Mouse (Mus musculus) kidney, postnatal 4 days (tissue): Measurements from ENCODE around the gene Zswim2.
A peak's percentile ranks its signal among the peaks of the same experiment; 100 is the strongest.
"Not testable (repeated sequence)": the region's sequence is repeated elsewhere in the genome, so short reads cannot be mapped to it uniquely, and the experiment has no call there.

Experiments used
- DNase-seq, 2 experiments: peaks; one replicate each; pipeline ENCODE4 v3.0.0; 2021; ENCODE audit warnings: mixed read lengths in 2 of 2

Zswim2 gene

DNA sequence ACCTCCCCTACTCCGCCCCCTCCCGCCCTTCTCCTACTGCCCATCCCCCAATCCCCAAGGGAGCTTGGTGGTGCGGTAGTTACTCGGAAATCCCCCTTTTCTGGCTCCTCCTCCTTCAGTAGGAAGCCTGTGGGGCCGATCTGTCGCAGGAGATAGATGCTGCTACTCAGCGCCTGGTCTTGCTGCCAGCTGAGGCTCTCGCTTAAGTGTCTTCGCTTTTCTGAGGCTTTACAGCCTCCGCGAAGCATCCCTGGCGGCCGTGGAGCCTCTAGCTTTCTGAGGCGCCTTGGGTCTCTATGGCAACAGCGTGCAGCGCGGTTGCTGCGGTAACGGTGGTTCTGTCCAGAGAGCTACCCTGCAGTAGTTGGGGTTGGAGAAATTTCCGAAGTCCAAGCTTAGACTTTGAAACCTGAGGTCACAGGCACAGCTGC lies at the start of gene Zswim2:
Gene Zswim2 (minus strand): TSS at position 298 of the 431 bp plus-strand sequence.
- DNase-seq = peak; percentile 52 to 69

DNA sequence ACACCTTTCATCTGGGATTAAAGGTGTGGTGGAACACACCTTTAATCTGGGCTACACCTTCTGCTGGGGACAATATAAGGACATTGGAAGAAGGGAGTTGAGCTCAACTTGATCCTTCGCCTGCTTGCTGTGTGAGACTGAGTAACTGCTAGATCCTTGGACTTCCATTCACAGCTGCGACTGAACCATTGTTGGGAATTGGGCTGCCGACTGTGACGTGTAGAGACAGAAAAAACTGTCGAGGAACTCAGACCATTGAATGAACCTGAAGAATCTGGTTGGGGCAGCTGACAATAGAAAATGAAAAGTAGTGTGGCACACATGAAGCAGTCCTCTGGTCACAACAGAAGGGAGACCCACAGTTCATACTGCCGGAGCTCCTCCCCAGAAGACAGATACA lies 49.2 kb upstream of the Zswim2 start, which contains the start of gene Gm13691:
Gene Gm13691 (plus strand): TSS at position 301 of the 400 bp plus-strand sequence.
- DNase-seq = not testable (repeated sequence)

DNA sequence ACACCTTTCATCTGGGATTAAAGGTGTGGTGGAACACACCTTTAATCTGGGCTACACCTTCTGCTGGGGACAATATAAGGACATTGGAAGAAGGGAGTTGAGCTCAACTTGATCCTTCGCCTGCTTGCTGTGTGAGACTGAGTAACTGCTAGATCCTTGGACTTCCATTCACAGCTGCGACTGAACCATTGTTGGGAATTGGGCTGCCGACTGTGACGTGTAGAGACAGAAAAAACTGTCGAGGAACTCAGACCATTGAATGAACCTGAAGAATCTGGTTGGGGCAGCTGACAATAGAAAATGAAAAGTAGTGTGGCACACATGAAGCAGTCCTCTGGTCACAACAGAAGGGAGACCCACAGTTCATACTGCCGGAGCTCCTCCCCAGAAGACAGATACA lies 43.4 kb upstream of the Zswim2 start, which contains the start of gene Gm13697:
Gene Gm13697 (plus strand): TSS at position 301 of the 400 bp plus-strand sequence.
- not testable (repeated sequence) for DNase-seq

DNA sequence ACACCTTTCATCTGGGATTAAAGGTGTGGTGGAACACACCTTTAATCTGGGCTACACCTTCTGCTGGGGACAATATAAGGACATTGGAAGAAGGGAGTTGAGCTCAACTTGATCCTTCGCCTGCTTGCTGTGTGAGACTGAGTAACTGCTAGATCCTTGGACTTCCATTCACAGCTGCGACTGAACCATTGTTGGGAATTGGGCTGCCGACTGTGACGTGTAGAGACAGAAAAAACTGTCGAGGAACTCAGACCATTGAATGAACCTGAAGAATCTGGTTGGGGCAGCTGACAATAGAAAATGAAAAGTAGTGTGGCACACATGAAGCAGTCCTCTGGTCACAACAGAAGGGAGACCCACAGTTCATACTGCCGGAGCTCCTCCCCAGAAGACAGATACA lies 37.6 kb upstream of the Zswim2 start, which contains the start of gene Gm13694:
Gene Gm13694 (plus strand): TSS at position 301 of the 400 bp plus-strand sequence.
- not testable (repeated sequence) for DNase-seq

DNA sequence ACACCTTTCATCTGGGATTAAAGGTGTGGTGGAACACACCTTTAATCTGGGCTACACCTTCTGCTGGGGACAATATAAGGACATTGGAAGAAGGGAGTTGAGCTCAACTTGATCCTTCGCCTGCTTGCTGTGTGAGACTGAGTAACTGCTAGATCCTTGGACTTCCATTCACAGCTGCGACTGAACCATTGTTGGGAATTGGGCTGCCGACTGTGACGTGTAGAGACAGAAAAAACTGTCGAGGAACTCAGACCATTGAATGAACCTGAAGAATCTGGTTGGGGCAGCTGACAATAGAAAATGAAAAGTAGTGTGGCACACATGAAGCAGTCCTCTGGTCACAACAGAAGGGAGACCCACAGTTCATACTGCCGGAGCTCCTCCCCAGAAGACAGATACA lies 31.8 kb upstream of the Zswim2 start, which contains the start of gene Gm13696:
Gene Gm13696 (plus strand): TSS at position 301 of the 400 bp plus-strand sequence.
- DNase-seq = not testable (repeated sequence)

DNA sequence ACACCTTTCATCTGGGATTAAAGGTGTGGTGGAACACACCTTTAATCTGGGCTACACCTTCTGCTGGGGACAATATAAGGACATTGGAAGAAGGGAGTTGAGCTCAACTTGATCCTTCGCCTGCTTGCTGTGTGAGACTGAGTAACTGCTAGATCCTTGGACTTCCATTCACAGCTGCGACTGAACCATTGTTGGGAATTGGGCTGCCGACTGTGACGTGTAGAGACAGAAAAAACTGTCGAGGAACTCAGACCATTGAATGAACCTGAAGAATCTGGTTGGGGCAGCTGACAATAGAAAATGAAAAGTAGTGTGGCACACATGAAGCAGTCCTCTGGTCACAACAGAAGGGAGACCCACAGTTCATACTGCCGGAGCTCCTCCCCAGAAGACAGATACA lies 26.0 kb upstream of the Zswim2 start, which contains the start of gene Gm13695:
Gene Gm13695 (plus strand): TSS at position 301 of the 400 bp plus-strand sequence.
- not testable (repeated sequence) for DNase-seq

DNA sequence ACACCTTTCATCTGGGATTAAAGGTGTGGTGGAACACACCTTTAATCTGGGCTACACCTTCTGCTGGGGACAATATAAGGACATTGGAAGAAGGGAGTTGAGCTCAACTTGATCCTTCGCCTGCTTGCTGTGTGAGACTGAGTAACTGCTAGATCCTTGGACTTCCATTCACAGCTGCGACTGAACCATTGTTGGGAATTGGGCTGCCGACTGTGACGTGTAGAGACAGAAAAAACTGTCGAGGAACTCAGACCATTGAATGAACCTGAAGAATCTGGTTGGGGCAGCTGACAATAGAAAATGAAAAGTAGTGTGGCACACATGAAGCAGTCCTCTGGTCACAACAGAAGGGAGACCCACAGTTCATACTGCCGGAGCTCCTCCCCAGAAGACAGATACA lies 20.2 kb upstream of the Zswim2 start, which contains the start of gene Gm13693:
Gene Gm13693 (plus strand): TSS at position 301 of the 400 bp plus-strand sequence.
- not testable (repeated sequence) for DNase-seq

DNA sequence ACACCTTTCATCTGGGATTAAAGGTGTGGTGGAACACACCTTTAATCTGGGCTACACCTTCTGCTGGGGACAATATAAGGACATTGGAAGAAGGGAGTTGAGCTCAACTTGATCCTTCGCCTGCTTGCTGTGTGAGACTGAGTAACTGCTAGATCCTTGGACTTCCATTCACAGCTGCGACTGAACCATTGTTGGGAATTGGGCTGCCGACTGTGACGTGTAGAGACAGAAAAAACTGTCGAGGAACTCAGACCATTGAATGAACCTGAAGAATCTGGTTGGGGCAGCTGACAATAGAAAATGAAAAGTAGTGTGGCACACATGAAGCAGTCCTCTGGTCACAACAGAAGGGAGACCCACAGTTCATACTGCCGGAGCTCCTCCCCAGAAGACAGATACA lies 14.4 kb upstream of the Zswim2 start, which contains the start of gene Gm13698:
Gene Gm13698 (plus strand): TSS at position 301 of the 400 bp plus-strand sequence.
- DNase-seq = not testable (repeated sequence)

DNA sequence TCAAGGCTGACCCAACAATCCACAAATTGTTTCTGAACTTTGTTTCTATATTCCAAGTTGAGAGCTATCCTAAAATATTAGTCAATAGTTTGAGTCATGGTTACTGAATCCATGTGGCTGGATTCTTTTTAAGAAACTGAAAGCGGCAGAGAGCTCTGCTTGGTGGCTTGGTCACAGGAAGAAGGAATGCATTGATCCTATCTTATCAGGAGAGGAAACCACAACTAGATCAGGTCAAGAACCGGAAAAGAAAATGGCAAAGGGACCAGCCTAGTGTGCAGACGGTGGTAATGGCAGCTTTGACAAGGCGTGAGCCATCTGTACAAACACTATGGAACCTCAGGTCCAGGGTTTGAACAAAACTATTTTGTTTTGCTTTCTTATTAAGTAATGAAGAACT lies 764 bp upstream of the Zswim2 start:
- DNase-seq = no peak

DNA sequence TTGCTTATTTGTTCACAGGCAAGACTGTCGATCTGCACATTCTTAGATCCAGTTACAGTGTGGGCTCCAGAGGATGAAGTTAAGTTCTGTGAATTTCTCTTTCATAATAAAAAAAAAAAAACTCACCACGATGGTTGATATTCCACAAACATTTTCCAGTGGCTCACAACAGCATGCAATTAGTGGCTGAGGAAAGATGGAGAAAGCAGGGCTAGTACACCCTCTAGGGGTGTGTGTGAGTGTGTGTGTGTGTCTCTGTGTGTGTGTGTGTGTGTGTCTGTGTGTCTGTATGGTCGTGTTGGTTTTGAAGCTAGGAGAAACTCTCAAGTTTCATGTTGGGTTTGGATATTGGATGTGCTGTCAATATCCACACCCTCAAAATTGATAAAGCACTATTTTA lies 350 bp upstream of the Zswim2 start:
- no peak for DNase-seq

DNA sequence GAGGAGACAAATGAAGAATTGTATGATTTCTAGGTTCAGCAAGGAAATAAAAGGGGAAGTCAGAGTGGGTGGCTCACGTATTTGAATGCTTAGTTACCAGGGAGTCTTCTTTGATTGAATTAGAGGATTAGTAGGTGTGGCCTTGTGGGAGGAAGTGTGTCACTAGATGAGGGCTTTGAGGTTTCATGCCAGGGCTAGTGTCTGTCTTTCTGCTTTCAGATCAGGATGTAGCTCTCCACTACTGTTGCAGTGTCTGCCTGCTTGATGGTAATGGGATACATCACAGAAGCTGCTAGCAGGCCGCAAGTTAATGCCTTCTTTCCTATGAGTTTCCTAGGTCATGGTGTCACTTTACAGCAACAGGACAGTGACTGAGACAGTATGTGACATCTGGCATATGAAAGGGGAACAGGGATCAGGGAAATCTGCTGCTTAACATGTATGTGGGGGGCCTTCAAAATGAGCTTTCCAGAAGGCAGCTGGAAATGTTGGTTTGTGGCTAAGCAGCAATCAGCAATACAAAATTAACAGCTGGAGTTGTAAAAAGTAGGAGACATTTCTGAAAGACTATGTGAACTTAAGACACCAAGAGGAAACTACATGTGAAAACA lies 11.4 kb downstream of the Zswim2 start:
- no peak for DNase-seq

DNA sequence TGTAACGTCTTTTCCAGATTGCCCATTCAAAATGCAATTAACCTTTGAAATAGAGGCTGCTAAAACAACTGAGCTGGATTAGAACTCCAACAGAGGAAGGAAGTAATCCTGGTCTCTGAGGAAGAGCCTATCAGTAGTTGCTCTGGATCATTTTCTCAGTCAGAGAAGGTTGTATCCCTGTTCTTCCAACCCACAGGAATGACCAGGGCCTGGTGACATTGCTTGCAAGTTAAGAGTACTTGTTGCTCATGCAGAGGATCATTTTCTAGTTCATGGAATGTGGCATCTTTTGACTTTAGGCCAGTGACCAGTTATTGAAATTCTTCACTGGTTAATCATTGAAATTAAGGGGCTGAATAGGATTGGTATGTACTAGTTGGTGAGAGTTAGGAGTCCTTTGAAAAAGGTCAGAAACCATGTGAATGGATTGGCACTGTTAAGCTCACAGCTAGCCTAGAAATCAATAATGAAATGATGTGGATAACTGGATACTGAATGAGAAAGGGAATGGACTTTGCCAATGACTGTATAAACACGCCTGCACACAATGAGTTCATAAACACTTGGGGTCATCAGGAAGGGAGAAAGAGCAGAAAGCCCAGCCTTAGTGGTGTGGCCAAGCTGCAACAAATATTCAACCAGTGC lies 39.0 kb downstream of the Zswim2 start:
- DNase-seq = no peak

DNA sequence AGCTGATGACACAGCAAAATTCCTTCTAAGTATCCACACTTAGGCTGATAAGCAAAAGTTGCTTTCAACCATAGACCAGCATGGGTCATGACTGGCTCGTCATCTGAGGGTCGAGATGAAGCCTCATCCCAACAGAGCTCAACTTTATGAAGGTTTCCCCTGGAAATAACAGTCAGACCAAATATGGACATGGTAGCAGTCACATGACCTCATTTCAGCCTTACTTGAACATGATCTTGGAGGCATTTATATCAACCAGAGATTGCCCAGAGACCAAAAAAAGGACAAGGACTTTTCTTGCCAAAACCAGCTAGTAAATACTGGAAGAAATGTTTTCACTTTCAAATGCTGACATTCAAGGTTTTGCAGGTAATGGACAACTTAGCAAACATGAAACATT lies 47.3 kb downstream of the Zswim2 start:
- DNase-seq = no peak

DNA sequence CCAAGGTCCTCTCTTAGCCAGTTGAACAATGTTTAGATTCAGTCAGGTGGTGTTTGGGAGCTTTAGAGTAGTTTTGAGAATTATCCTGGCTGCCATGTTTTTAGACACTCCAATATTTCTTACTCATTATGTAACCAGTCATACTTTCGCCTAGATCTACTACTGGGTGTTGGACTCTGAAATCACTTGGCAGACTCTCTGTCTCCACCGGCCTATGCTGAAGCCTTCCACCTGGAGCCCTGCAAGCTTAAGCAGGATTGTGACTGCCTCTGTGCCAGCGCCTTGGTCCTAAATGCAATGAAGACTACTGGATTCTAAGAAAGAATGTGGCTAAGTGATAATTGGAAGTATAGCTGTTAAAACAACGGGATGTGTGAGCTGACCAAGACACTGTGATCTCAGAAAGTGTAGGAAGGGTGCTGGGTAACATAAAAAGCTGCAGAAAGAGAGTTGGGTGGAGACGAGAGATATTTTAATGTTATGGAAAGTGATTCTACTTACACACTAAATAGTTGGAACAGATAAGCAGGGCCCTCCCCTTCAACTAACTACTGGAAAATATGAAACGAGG lies 57.1 kb downstream of the Zswim2 start:
- DNase-seq = no peak
